Mouse (Mus musculus): ENCODE results near the gene Fam227a.

The Fam227a gene

DNA sequence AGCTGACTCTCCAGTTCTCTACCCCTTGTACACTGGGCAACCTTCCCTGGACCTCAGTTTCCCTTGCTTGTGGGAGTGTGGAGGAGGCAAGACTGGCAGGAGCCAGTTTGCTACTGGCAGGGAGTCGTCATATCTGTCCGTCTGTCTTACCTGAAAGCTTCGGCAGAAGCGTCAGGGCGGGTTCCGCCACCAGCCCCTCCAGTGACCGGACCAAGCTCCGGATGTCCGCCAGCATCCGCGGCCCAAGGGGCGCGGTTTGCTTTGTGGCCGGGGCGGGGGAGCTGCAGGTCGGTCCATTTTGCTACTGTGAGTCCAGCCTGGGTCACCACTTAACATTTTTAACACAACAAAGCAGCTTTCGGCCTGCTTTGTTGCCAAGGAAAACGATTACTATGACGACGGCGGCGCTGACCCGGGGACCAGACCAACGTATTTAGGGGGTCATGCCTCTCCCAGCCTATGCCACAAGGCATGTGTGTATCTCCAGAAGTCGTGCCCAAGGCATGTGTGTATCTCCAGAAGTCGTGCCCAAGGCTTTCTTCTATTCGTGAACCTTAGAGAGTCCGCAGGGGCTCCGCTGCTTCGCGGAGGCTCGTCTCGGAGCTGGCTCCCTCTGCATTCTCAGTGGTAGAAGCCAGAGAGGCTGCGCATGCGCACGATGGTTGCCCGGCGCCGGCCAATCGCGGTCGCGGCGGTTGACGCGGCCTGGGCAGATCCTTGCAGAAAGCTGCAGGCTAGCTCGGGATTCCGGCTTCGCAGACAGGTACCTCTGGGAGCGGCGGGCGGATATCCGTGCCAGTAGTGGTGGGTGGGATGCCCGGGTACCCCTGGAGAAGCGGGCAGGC is at the start of gene Fam227a, which contains the start of gene Cby1:
Fam227a (minus strand) TSS at position 426 of the 845 bp plus-strand sequence.
Cby1 (plus strand) TSS at position 669 of the 845 bp plus-strand sequence.
- peak; percentile 83 to 95 for DNase-seq (ENCODE audit: low spot score in 2 of 2)

DNA sequence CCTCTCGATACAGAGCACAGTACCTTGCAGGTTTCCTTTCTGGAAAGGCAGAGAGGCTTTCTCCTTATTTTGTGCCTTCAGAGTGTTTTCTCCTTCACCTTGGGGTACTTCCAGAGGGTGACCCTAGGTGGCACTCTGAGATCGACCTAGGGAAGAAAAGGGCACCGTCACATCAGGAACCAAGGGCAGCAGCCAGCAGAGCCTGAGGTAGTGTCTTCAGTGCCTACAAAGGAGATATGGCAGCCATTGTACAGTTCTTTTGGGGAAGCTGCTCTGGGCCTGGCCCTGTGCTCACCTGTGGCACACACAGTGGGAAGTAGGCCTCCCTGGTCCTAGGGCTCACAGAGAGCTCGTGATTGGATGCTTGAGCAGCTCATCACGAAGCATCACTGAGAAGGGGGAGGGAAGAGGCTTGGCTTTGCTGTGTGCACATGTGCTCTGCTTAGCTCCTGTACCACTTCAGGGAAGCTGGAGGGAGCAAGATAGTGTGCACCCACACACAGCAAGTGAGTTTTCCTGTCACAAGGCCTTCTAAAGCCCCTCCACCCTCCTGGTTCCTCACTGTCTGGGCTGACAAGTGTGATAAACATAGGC is 49.6 kb upstream of the Fam227a start:
- no peak for DNase-seq (ENCODE audit: low spot score in 2 of 2)

DNA sequence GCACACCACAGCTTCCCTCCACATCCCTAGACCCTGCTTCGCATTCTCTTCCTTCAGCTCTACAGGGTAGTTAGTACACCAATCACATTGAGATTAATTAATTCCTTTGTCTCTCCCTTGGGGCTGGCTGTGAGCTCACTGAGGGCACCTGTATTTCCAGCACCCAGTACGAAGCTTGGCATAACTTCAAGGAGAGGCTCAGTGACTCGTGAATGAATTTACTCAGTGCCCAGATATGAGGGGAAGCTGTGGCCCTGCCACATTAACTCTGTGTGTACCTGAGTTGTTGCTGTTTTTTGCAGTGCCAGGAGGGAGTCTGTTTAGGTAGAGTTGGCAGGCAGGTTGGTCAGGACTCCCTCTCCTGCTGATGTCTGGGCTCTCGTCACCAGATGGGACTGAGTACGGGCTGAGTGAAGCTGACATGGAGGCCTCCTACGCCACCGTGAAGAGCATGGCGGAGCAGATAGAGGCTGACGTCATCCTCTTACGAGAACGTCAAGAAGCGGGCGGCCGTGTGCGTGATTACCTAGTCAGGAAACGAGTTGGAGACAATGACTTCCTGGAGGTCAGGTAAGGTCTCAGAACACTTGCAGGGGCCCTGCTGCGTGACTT is 48.0 kb upstream of the Fam227a start:
- no peak for DNase-seq (ENCODE audit: low spot score in 2 of 2)

DNA sequence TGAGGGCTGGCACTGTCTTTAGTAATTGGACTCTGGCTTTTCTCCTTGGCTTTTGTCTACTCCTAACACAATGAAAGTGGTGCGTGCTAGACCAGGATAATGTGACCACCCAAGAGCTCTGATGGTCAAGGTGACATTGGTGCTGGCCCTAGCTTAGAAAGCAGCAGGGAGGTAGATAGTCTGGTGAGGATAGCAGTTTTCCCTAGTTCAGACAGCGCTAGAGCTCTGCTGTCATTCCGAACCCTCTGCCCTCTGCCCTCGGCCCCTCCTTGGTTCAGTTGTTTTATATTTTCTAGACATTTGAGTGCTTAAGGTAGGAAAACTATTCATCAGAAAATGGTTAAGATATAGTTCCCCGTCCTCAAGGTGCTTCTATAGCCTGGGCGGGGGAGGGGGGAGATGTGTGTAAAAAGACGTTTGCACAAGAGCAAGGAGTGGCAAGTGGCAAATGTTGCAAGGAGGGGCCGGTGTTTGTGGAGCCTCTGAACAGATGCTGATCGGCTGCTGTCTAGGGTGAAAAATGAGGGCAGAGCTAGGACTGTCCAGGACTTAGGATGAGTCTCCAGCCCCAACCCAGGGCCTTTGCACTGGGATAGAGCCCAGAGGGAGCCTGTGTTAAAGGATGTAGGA is 38.9 kb upstream of the Fam227a start:
- no peak for DNase-seq (ENCODE audit: low spot score in 2 of 2)

DNA sequence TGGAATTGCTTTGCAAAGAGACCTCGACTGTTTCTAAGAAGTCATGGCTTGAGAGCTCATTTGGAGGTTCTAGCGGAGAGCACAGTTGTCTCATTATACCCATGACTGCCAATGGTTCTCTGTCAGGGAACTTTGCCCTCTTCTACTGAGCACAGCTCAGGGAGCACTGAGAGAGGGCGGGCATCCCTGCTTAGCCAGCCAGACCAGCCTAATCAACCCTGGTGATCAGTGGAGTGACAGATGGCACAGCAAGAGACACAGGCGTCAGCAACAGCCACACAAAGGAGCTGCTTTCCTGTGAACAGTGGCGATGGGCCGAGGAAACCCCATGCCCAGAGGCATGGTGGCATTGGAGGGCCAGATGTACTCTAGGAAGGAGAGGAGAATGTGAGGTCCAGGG is 38.3 kb upstream of the Fam227a start:
- no peak for DNase-seq (ENCODE audit: low spot score in 2 of 2)

DNA sequence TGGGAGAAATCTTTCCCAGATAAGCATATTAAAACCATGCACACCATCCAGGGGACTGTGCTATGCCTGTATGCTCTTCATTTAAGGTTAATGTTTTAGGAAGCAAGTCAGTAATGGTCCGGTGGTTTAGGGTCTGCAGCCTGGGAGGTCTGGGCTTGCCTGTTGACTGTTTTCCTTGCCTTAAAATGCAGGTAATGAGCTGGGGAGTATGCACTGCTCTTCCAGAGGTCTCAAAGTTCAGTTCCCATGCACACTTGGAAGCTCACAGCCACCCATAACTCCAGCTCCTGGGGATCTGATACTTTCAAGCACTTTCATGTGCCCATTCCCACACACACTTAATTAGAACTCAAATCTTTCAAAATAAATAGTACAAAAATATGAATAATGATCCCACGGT is 37.8 kb upstream of the Fam227a start:
- DNase-seq (ENCODE audit: low spot score in 2 of 2), result no peak

DNA sequence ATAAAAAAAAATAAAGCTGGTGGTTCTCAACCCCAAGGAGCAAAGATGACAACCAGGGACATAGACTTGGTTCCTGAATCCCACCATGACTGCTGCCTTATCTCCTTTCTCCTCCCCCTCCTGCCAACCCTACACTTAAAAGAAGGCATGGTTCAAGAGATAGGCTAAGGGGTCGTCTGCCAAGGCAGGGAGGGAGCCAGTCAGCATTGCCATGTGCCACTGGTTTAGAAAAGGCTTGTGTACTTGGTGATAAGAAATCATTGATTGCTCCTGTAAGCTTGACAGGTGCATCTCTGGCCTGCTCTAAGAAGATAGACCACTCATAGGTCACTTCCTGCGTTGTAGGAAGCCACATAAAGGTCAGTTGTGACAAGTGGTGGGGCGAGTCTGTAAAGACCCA is 36.8 kb upstream of the Fam227a start:
- no peak for DNase-seq (ENCODE audit: low spot score in 2 of 2)

DNA sequence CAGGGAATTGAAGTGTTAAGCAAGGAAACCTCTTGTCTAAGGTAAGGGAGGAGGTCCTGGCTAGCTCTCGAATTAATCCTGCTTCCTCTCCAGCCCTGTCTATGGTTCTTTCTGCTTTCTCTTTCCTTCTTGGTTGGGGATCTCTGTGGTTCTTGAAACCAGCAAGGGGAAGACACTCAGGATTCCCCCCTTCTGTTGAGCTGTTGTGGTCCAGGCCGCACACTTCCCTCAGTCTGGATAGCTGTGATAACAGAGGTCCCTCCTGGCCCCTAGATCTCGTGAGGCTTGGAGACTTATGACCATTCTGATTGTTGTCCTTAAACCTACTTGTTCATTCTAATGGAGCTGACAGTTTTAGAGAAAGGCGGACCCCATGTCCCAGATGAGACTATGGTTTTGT is 35.8 kb upstream of the Fam227a start:
- no peak for DNase-seq (ENCODE audit: low spot score in 2 of 2)

DNA sequence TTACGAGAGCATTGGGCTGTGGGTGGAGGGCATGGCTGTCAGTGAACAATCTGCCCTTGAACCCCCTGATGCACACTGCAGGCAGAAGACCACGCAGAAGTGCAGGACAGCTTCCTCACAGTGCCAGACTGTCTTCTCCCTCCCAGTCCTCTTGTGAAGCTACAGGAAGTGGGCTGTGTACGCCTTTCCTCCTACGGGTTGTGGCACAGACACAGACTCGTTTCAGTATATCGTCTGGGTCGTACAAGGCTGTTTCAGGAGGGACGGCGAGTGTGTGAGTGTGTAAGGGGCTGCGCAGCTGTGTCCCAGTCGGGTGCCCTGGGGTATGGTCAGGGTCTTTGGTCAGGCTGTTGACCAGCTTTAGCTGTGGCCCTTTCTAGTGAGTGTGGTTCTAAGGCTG is 35.0 kb upstream of the Fam227a start:
- DNase-seq (ENCODE audit: low spot score in 2 of 2), result no peak

DNA sequence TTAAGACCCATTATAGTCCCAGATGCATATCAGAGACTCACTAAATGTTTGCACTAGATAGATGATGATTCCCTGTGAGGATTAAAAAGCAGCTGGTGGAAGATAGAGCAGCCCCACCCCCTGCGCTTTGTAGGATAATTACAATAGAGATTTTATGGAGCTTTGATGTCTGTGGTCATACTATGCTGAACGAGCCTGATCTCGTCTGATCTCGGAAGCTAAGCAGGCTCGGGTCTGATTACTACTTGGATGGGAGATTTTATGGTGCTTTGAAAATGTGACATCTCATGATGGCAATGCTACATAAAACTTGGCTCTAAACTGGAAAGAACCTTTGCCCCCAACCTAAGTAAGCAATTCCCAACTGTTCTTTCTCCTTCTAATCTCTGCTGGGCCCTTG is 33.6 kb upstream of the Fam227a start:
- DNase-seq (ENCODE audit: low spot score in 2 of 2), result no peak

DNA sequence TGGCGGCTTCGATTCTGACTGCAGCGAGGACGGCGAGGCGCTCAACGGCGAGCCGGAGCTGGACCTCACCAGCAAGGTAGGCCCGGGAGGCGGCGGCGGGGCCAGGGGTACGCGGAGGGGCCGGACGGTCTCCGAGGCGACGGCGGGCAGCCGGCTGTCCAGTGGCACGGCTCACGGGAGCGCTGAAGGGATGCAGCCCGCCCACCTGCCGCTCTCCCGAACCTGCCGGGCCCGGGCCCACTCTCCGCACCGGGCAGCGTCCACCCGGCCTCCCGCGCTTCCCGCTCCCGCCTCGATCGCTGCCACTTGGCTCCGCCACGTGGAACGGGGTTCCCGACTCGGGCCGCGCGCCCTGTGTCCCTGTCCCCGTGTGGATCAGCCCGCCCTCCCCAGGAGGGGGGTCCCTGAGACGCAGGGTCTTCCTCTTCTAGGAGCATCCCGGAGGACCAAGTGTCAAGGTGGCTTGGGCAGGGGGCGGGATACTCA is 32.3 kb upstream of the Fam227a start:
- DNase-seq (ENCODE audit: low spot score in 2 of 2), result peak in 1 of 2 experiments; percentile 23

DNA sequence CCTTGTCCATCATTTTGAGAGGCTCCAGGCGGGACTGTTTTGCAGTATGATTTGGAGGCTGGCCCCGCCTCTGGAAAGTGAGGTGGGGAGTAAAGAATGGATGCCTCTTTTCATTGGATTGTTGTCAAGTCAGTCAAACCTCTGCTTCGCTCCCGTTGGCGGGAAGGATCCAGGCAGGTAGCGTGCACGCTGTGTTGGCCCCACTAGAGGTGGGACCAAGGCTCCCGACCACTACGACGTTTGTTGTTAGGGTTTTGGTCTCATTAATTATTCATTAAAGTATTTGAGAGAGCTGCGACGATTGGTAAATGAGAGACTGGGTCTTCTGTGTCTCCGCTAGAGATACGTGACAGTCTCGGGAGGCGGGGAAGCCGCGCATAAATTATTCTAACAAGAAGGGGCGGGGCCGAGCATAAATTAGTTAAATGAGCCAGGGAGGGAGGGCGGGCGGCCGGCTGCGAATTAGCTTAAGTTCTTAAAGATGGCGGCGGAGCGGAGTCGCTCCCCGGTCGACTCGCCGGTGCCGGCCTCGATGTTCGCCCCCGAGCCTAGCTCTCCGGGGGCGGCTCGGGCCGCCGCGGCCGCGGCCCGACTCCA is 31.8 kb upstream of the Fam227a start, which contains the start of gene Gtpbp1:
Gtpbp1 (plus strand) TSS at position 420 of the 597 bp plus-strand sequence.
- DNase-seq (ENCODE audit: low spot score in 2 of 2), result peak; percentile 99 to 100

DNA sequence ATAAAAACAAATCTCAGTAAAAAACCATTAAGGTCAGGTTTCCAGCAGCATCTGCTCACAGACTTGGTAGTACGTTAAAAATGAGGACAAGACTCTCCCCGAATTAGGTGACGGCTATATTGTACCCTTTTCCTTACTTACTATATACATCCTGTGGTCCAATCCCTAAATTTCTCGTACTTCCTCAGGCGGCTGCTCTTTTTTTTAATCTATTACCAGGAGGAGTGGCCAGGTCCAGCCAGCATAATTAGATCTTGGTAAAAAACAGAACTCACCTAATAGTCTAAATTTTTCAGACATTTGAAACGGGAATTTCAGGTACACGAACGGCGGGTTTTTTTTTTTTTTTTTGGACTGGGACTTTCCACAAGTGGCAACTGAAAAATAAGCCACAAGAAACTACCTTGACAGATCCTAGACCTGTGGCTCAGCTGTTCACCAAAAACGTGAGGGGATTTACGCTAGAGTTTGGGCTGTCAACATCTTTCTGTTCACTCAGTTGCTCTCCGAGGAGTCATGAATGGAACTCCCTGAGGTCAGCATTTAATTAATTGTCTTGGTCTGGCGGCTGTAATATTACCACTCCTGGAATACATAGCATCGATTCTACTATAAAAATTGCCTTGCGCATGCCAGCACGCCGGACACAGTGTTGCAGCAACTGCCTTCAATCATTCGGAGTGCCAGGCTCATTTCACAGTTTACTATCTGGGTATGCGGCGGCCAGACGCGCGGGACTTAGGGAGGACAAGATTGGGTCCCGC is 31.1 kb upstream of the Fam227a start:
- no peak for DNase-seq (ENCODE audit: low spot score in 2 of 2)

DNA sequence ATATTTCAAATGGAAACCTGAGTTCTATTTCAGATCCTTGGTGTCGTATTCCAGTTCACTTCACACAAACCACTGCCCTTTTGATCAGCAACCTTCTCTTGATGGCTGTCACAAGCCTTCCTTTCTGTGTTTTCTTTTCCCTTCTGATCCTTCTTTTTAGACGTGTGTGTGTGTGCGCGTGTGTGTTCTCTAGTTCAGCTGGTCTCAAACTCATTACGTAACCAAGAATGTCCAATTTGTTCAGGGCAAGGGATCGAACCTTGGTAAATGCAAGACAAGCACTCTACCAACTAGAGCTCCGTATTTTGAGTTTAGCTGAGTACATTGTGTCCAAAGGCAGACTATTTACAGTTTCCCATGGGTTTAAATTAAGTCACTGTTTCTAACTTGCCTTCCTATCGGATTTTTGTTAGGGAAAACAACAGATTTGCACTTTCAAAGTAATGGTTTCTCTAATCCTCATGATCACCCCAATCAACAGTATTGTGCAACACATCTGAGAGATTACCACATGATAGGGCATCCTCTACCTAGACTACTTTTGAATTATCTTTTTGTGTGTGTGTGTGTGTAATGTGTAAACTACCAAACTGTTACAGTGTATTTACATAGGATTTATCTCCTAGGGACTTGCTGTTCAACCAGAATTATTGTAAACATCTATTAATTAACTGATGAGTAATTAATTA is 29.7 kb upstream of the Fam227a start:
- no peak for DNase-seq (ENCODE audit: low spot score in 2 of 2)

DNA sequence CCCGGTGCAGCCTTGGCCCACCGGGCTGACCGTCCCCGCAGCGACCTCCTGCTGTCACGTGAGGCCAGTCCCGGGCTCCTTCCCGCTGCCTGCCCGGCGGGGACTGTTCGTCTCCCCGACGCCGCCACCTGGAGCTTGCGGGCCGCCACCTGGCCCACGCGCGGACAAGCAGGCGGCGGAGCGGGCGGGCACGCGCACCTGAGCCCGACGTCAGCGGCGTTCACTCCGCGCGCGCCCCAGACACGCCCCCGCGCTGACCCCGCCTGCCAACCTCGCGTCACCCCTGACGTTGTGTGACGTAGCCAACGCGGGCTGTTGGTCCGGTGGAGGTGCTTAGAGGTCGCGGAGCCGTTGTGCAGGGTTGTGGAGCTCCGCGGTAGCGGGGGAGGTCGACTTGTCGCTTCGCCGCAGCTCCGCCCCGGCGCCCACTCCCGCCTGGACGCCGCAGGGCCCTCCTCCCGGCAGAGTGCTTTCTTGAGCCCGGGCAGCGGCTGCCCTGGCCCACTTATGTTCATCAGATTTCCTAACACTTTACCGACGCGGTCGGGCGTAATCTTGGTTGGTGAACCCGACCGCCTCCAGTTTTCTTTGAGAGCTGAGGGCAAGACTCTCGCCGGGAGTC is 29.0 kb upstream of the Fam227a start, which contains the start of gene Josd1:
Josd1 (minus strand) TSS at position 274 of the 622 bp plus-strand sequence.
- peak; percentile 86 to 96 for DNase-seq (ENCODE audit: low spot score in 2 of 2)

DNA sequence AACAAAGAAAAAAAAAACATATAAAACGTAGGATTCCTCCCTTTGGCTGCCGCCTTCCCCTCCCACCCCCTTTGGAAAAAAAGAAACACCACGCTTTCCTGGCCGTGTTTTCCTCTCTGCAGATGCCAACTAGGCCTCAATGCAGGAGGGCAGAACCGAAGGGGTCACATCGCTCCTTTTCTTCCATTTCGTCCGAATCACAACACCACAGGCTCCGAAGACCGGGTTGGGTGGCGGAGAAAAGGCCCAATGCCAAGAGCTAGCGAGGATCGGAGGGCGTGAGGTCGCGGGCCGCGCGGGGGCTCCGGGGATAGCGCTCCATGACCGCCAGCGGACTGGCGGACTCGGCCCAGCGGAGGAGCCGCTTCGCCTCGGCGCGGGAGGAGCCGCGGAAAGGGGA is 28.4 kb upstream of the Fam227a start:
- peak in 1 of 2 experiments; percentile 24 for DNase-seq (ENCODE audit: low spot score in 2 of 2)

DNA sequence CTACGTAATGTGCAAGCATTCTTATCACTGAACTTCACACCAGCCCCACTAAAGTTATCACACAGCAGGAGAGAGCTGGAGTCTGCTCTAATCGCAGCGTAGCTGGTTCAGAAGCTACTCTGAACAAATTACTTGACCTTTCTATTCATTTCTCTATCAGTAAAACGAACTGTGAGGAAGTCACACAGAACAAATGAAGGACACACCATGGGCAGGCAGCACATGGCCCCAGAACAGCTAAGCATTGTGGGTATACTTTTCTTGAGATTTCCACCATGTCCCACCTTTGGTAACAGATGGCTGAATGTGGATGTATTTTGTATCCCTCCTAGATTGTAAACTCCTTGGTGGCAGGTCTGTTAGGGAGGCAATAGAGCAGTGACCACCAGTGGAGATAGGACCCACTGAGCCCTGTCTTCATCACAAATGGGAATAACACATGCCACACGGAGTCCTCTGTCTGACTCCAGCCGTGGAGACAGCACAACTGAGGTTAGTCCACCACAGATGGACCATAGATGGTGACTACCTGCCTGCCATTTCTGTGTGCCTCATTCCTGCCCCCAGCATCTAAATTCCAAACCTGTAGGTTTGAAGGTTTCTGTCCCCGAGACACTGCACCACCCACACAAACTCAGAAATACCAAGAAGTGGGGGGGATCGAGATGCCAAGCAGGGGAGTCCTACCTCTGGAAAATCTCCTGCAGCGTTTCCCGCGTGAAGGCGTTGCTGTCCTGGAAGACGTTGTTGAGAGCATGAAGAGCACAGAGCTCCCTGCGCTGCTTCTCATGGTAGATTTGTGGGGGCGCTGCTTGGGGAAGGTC is 27.5 kb upstream of the Fam227a start:
- DNase-seq (ENCODE audit: low spot score in 2 of 2), result no peak

DNA sequence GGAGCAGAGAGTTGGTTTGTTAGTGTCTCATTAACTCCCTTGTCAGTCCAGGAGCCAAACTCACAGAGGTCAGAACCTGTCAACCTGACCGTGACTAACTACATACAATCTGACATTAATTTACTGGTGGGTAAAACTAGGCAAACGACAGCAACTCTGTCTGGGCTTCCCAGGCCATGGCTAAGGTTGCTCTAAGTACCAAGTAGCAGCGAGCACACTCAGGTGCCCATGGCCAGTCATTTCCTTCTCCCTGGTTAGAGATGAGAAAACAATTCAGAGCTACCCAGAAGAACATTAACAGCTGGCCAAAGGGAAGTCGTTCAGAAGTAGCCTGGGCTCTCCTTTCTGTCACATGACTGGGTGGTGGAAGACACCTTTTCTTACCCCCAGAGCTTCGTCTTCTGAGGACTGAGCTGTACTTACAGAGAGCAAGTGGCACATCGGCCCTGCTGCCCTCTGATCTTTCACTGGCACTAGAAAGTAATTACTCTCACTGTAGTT is 26.4 kb upstream of the Fam227a start:
- no peak for DNase-seq (ENCODE audit: low spot score in 2 of 2)

DNA sequence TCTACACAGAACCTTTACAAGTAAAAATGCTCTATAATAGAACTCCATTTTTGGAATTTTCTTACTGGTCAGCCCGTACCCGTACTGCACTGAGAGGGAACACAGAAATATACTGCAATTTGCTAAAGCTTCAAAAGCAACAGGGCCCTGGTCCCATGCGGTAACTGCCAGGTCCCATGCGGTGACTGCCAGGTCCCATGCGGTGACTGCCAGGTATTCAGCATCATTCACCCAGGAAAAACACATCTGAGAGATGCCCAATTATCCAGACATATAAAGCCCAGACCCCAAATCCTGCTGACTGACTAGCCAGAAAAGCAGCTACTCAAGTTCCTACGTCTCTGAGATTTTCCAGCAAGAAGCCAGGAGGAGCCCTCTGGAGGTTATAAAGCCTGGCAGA is 25.9 kb upstream of the Fam227a start:
- no peak for DNase-seq (ENCODE audit: low spot score in 2 of 2)
